Mouse (Mus musculus) forebrain, embryonic 11.5 days (tissue): Measurements from ENCODE around the gene 1700122O11Rik. TPM values are rescaled to one million over a fixed set of nuclear protein-coding genes. Genes with fewer than 3 reads are reported as not detected.

Source experiments
- ATAC-seq: fragments of 200-750 bp; cut with Nextera tagmentation; replicated peaks from 2 replicates; pipeline ENCODE4 v1.8.0; 2017; ENCODE audit warnings: moderate TSS enrichment; ENCODE audit not compliant: low FRiP score
- DNase-seq: peaks from one replicate; pipeline ENCODE4 v3.0.0-alpha.2; 2017; ENCODE audit warnings: low spot score
- H3K27ac ChIP-seq: fragments of 300-500 bp; sonication (generic); 2 replicates; pipeline ENCODE4 v1.5.1; 2014; ENCODE audit warnings: low read depth, low read length
- H3K27me3 ChIP-seq: fragments of 300-500 bp; sonication (generic); 2 replicates; pipeline ENCODE4 v1.6.1; 2014; ENCODE audit warnings: mild to moderate bottlenecking, low read length, mixed read lengths; ENCODE audit not compliant: control insufficient read depth, insufficient read depth
- H3K36me3 ChIP-seq: fragments of 300-500 bp; sonication (generic); 2 replicates; pipeline ENCODE4 v1.6.1; 2014; ENCODE audit warnings: mild to moderate bottlenecking, low read length, moderate library complexity, mixed read lengths; ENCODE audit not compliant: control insufficient read depth, insufficient read depth
- H3K4me1 ChIP-seq: fragments of 300-500 bp; sonication (generic); replicated peaks from 2 replicates; pipeline ENCODE4 v1.6.1; 2014; ENCODE audit warnings: low read length, mixed read lengths; ENCODE audit not compliant: control insufficient read depth, insufficient read depth
- H3K4me2 ChIP-seq: fragments of 300-500 bp; sonication (generic); 2 replicates; pipeline ENCODE4 v1.6.1; 2014; ENCODE audit warnings: low read depth, mild to moderate bottlenecking, low read length, moderate library complexity, mixed read lengths; ENCODE audit not compliant: severe bottlenecking
- H3K4me3 ChIP-seq: fragments of 300-500 bp; sonication (generic); 2 replicates; pipeline ENCODE4 v1.5.1; 2014; ENCODE audit warnings: low read depth, low read length
- H3K9ac ChIP-seq: fragments of 300-500 bp; sonication (generic); 2 replicates; pipeline ENCODE4 v1.6.1; 2014; ENCODE audit warnings: low read length
- H3K9me3 ChIP-seq: fragments of 300-500 bp; sonication (generic); 2 replicates; pipeline ENCODE4 v1.6.1; 2016; ENCODE audit warnings: low read length, mixed read lengths; ENCODE audit not compliant: control insufficient read depth
- WGBS: fragments of 180-500 bp; shearing (Covaris S2); extraction: QIAGEN DNeasy Blood & Tissue Kit; methylation state at CpG from one replicate; pipeline ENCODE4 v1.1.7; 2014; 5-methylcytosine and 5-hydroxymethylcytosine counted together
- polyA plus RNA-seq: library from polyadenylated mRNA; unstranded; fragments of >200 nt; fragmentation: Nextera tagmentation; extraction: Ambion mirVana; gene quantifications from 2 replicates; pipeline ENCODE4 v1.2.1, GENCODE M21; 2014

Gene 1700122O11Rik
- polyA plus RNA-seq, 1 experiment from 2014 or later = not detected

GRCm38 (mm10) chr17:48036921-48037320 lies 1.2 kb downstream of the 1700122O11Rik start:
- DNase-seq (no peak), ATAC-seq (no peak)
- H3K4me3 ChIP-seq = no peak overlapping the region
- H3K36me3 ChIP-seq = no peaks in the 10 kb centered on the region
- peaks cover 2% of the 10 kb centered on the region; the same call in 1 of the 2 replicates for H3K27me3 ChIP-seq
- no peaks in the 10 kb centered on the region for H3K9me3 ChIP-seq
- no peak overlapping the region for H3K27ac ChIP-seq
- H3K9ac ChIP-seq = no peak overlapping the region
- H3K4me1 ChIP-seq = peaks cover 13% of the 10 kb centered on the region
- WGBS = 81% methylated on average over 3 of the region's 3 CpGs
- no peak overlapping the region for H3K4me2 ChIP-seq

- Histone ChIP-seq H3K9me3 (no peaks in the 10 kb centered on the region), H3K27me3 (peaks cover 5% of the 10 kb centered on the region; the same call in 1 of the 2 replicates), H3K36me3 (no peaks in the 10 kb centered on the region), H3K4me1 (peaks cover 22% of the 10 kb centered on the region), H3K27ac (no peak overlapping the region), H3K9ac (peak overlapping the region; percentile 64), H3K4me2 (peak overlapping the region; percentile 83), H3K4me3 (peak overlapping the region; percentile 36)
- DNase-seq (peak; percentile 85), ATAC-seq (peak; percentile 79)
- 4% methylated on average over 42 of the region's 42 CpGs for WGBS
Observed at GRCm38 (mm10) chr17:48031521-48032430, 6.3 kb downstream of the 1700122O11Rik start.

- peaks cover 22% of the 10 kb centered on the region for H3K4me1 ChIP-seq
- 17% methylated on average over 12 of the region's 12 CpGs for WGBS
Observed at GRCm38 (mm10) chr17:48029241-48029640, 8.9 kb downstream of the 1700122O11Rik start.

GRCm38 (mm10) chr17:48028250-48028649 lies 9.8 kb downstream of the 1700122O11Rik start:
- Histone ChIP-seq H3K27me3 (peaks cover 5% of the 10 kb centered on the region; the same call in 1 of the 2 replicates), H3K9me3 (no peaks in the 10 kb centered on the region), H3K9ac (no peak overlapping the region), H3K36me3 (no peaks in the 10 kb centered on the region), H3K4me2 (no peak overlapping the region), H3K4me1 (peaks cover 25% of the 10 kb centered on the region), H3K4me3 (no peak overlapping the region), H3K27ac (no peak overlapping the region)
- ATAC-seq (no peak), DNase-seq (no peak)
- 88% methylated on average over 5 of the region's 5 CpGs for WGBS

More at GRCm38 (mm10) chr17:48029241-48029640, 8.9 kb downstream of the 1700122O11Rik start:
- Histone ChIP-seq H3K9ac (no peak overlapping the region; the same call in 1 of the 2 replicates), H3K4me3 (no peak overlapping the region), H3K4me2 (0 out of 2 replicates have a peak overlapping the region, but pooled peaks have one; percentile 5), H3K36me3 (no peaks in the 10 kb centered on the region), H3K27ac (0 out of 2 replicates have a peak overlapping the region, but pooled peaks have one; percentile 31), H3K9me3 (no peaks in the 10 kb centered on the region), H3K27me3 (peaks cover 5% of the 10 kb centered on the region; the same call in 1 of the 2 replicates)
- DNase-seq (no peak), ATAC-seq (no peak)

GRCm38 (mm10) chr17:48027677-48028076 lies 10.4 kb downstream of the 1700122O11Rik start:
- H3K36me3 ChIP-seq = no peaks in the 10 kb centered on the region
- no peak overlapping the region for H3K27ac ChIP-seq
- H3K9ac ChIP-seq = no peak overlapping the region
- WGBS = 77% methylated on average over 6 of the region's 6 CpGs
- peaks cover 5% of the 10 kb centered on the region; the same call in 1 of the 2 replicates for H3K27me3 ChIP-seq
- H3K9me3 ChIP-seq = no peaks in the 10 kb centered on the region
- H3K4me2 ChIP-seq = no peak overlapping the region
- H3K4me3 ChIP-seq = no peak overlapping the region
- DNase-seq = no peak
- ATAC-seq = no peak
- H3K4me1 ChIP-seq = peaks cover 28% of the 10 kb centered on the region

GRCm38 (mm10) chr17:48027019-48027418 lies 11.1 kb downstream of the 1700122O11Rik start:
- DNase-seq (no peak), ATAC-seq (no peak)
- Histone ChIP-seq H3K27me3 (peaks cover 5% of the 10 kb centered on the region; the same call in 1 of the 2 replicates), H3K36me3 (no peaks in the 10 kb centered on the region), H3K27ac (no peak overlapping the region), H3K4me1 (peaks cover 28% of the 10 kb centered on the region), H3K4me3 (no peak overlapping the region), H3K4me2 (no peak overlapping the region), H3K9ac (no peak overlapping the region), H3K9me3 (no peaks in the 10 kb centered on the region)
- WGBS = 95% methylated on average over 5 of the region's 5 CpGs

- 82% methylated on average over 8 of the region's 8 CpGs for WGBS
- no peak for DNase-seq
- Histone ChIP-seq H3K9ac (no peak overlapping the region), H3K27me3 (0 out of 2 replicates have a peak, but pooled peaks cover 2% of the 10 kb centered on the region), H3K4me1 (peaks cover 11% of the 10 kb centered on the region; the same call in 1 of the 2 replicates), H3K36me3 (no peaks in the 10 kb centered on the region), H3K4me3 (no peak overlapping the region), H3K9me3 (no peaks in the 10 kb centered on the region), H3K27ac (no peak overlapping the region), H3K4me2 (no peak overlapping the region)
- ATAC-seq = no peak
Observed at GRCm38 (mm10) chr17:48024045-48024444, 14.0 kb downstream of the 1700122O11Rik start.

GRCm38 (mm10) chr17:48019585-48019984 lies 18.5 kb downstream of the 1700122O11Rik start:
- DNase-seq (no peak), ATAC-seq (no peak)
- Histone ChIP-seq H3K27ac (no peak overlapping the region), H3K9ac (no peak overlapping the region), H3K4me2 (no peak overlapping the region), H3K4me1 (peaks cover 11% of the 10 kb centered on the region; the same call in 1 of the 2 replicates), H3K4me3 (no peak overlapping the region), H3K9me3 (no peaks in the 10 kb centered on the region), H3K27me3 (no peaks in the 10 kb centered on the region), H3K36me3 (no peaks in the 10 kb centered on the region)
- WGBS = 45% methylated on average over 2 of the region's 2 CpGs
